Mouse (Mus musculus) kidney, postnatal 4 days (tissue): Measurements from ENCODE around the gene Ablim1.

Experiments used
- DNase-seq, 2 experiments: peaks; one replicate each; pipeline ENCODE4 v3.0.0; 2021; ENCODE audit warnings: mixed read lengths in 2 of 2

Ablim1 gene

GRCm38 (mm10) chr19:57180908-57181307 is 133.8 kb downstream of the Ablim1 start:
- no peak for DNase-seq

GRCm38 (mm10) chr19:57180333-57180732 is 134.4 kb downstream of the Ablim1 start:
- no peak for DNase-seq

- no peak for DNase-seq
Measured at GRCm38 (mm10) chr19:57179269-57179668, 135.4 kb downstream of the Ablim1 start.

- no peak for DNase-seq
Measured at GRCm38 (mm10) chr19:57177334-57177733, 137.4 kb downstream of the Ablim1 start.

GRCm38 (mm10) chr19:57175077-57175476 is 139.6 kb downstream of the Ablim1 start:
- DNase-seq, result no peak

- no peak for DNase-seq
Measured at GRCm38 (mm10) chr19:57174541-57174940, 140.2 kb downstream of the Ablim1 start.

GRCm38 (mm10) chr19:57174045-57174444 is 140.7 kb downstream of the Ablim1 start:
- no peak for DNase-seq

GRCm38 (mm10) chr19:57172321-57172720 is 142.4 kb downstream of the Ablim1 start:
- no peak for DNase-seq

GRCm38 (mm10) chr19:57170880-57171279 is 143.8 kb downstream of the Ablim1 start:
- no peak for DNase-seq

GRCm38 (mm10) chr19:57169485-57169884 is 145.2 kb downstream of the Ablim1 start:
- no peak for DNase-seq

GRCm38 (mm10) chr19:57167721-57168120 is 147.0 kb downstream of the Ablim1 start:
- DNase-seq, result no peak

GRCm38 (mm10) chr19:57164882-57165281 is 149.8 kb downstream of the Ablim1 start:
- no peak for DNase-seq

- no peak for DNase-seq
Measured at GRCm38 (mm10) chr19:57163315-57163714, 151.4 kb downstream of the Ablim1 start.

GRCm38 (mm10) chr19:57161978-57162727 is 152.6 kb downstream of the Ablim1 start:
- no peak for DNase-seq

GRCm38 (mm10) chr19:57161010-57161660 is 153.6 kb downstream of the Ablim1 start:
- DNase-seq, result peak; percentile 42 to 64

GRCm38 (mm10) chr19:57157731-57158343 is 156.9 kb downstream of the Ablim1 start:
- DNase-seq, result no peak

- no peak for DNase-seq
Measured at GRCm38 (mm10) chr19:57155121-57155884, 159.4 kb downstream of the Ablim1 start.

- peak; percentile 55 to 68 for DNase-seq
Measured at GRCm38 (mm10) chr19:57152357-57152756, 162.4 kb downstream of the Ablim1 start.

GRCm38 (mm10) chr19:57151504-57151903 is 163.2 kb downstream of the Ablim1 start:
- DNase-seq, result no peak

- peak; percentile 69 to 72 for DNase-seq
Measured at GRCm38 (mm10) chr19:57150275-57150674, 164.4 kb downstream of the Ablim1 start.

GRCm38 (mm10) chr19:57147746-57148145 is 167.0 kb downstream of the Ablim1 start:
- no peak for DNase-seq

GRCm38 (mm10) chr19:57146936-57147335 is 167.8 kb downstream of the Ablim1 start:
- DNase-seq, result no peak

GRCm38 (mm10) chr19:57143646-57144045 is 171.1 kb downstream of the Ablim1 start:
- DNase-seq, result no peak
